Mouse (Mus musculus) lung, postnatal 0 days (tissue): ENCODE results near the gene Lcn6. TPM values are rescaled to one million over a fixed set of nuclear protein-coding genes. Genes with fewer than 3 reads are reported as not detected.

ENCODE experiments used
- ATAC-seq: fragments of 200-750 bp; cut with Nextera tagmentation; 2 replicates; pipeline ENCODE4 v1.8.0; 2017; ENCODE audit warnings: moderate library complexity
- DNase-seq: peaks from one replicate; pipeline ENCODE4 v3.0.0-alpha.2; 2016; ENCODE audit warnings: low spot score
- H3K27ac ChIP-seq: fragments of 300-500 bp; sonication (generic); 2 replicates; pipeline ENCODE4 v1.5.1; 2014; ENCODE audit warnings: antibody characterized with exemption, mild to moderate bottlenecking, low read length, mixed read lengths
- H3K27me3 ChIP-seq: fragments of 300-500 bp; sonication (generic); replicated peaks from 2 replicates; pipeline ENCODE4 v1.6.1; 2014; ENCODE audit warnings: low read length, mixed read lengths; ENCODE audit not compliant: insufficient read depth
- H3K36me3 ChIP-seq: fragments of 300-500 bp; sonication (generic); 2 replicates; pipeline ENCODE4 v1.6.1; 2014; ENCODE audit warnings: low read length, mixed read lengths; ENCODE audit not compliant: insufficient read depth
- H3K4me1 ChIP-seq: fragments of 300-500 bp; sonication (generic); 2 replicates; pipeline ENCODE4 v1.6.1; 2014; ENCODE audit warnings: antibody characterized with exemption, low read depth, low read length, mixed read lengths; ENCODE audit not compliant: insufficient read depth
- H3K4me2 ChIP-seq: fragments of 300-500 bp; sonication (generic); replicated peaks from 2 replicates; pipeline ENCODE4 v1.6.1; 2014; ENCODE audit warnings: low read depth, mild to moderate bottlenecking, low read length, moderate library complexity, mixed read lengths
- H3K4me3 ChIP-seq: fragments of 300-500 bp; sonication (generic); 2 replicates; pipeline ENCODE4 v1.5.1; 2014; ENCODE audit warnings: low read depth, low read length
- H3K9ac ChIP-seq: fragments of 300-500 bp; sonication (generic); replicated peaks from 2 replicates; pipeline ENCODE4 v1.6.1; 2014; ENCODE audit warnings: low read depth, mild to moderate bottlenecking
- H3K9me3 ChIP-seq: fragments of 300-500 bp; sonication (generic); 2 replicates; pipeline ENCODE4 v1.6.1; 2016; ENCODE audit warnings: low read length, mixed read lengths
- CTCF ChIP-seq: IDR thresholded peaks from 2 replicates; pipeline ENCODE4 v1.5.1; 2016; ENCODE audit warnings: antibody characterized with exemption, mild to moderate bottlenecking
- EP300 ChIP-seq: IDR thresholded peaks from 2 replicates; pipeline ENCODE4 v1.6.1; 2016; ENCODE audit warnings: antibody characterized with exemption, mild to moderate bottlenecking, control low read depth
- WGBS: fragments of 180-500 bp; shearing (Covaris S2); extraction: QIAGEN DNeasy Blood & Tissue Kit; methylation state at CpG from one replicate; pipeline ENCODE4 v1.1.7; 2014; 5-methylcytosine and 5-hydroxymethylcytosine counted together
- polyA plus RNA-seq: library from polyadenylated mRNA; unstranded; fragments of >200 nt; fragmentation: Nextera tagmentation; extraction: Ambion mirVana; gene quantifications from 2 replicates; pipeline ENCODE4 v1.2.1, GENCODE M21; 2015

Lcn6 gene
- not detected in 2 replicates for polyA plus RNA-seq

- H3K4me1 ChIP-seq = no peaks in the 10 kb centered on the region
- 85% methylated on average over 3 of the region's 3 CpGs for WGBS
- DNase-seq = no peak
- no peak within 1 kb of the TSS for H3K9ac ChIP-seq
- no peak for ATAC-seq
- no peak within 1 kb of the TSS for H3K27ac ChIP-seq
- no peak for TF ChIP-seq EP300
- no peak for TF ChIP-seq CTCF
- no peaks in the 10 kb centered on the region for H3K36me3 ChIP-seq
- no peaks in the 10 kb centered on the region for H3K27me3 ChIP-seq
- no peak within 1 kb of the TSS for H3K4me2 ChIP-seq
- no peaks in the 10 kb centered on the region for H3K9me3 ChIP-seq
- no peak within 1 kb of the TSS for H3K4me3 ChIP-seq
Measured at GRCm38 (mm10) chr2:25676486-25676885, at the start of gene Lcn6. Lcn6 (plus strand) TSS chr2:25676786.

- no peaks in the 10 kb centered on the region for H3K9me3 ChIP-seq
- H3K4me1 ChIP-seq = no peaks in the 10 kb centered on the region
- H3K4me3 ChIP-seq = no peak within 1 kb of the TSS
- WGBS = 71% methylated on average over 6 of the region's 6 CpGs
- H3K9ac ChIP-seq = no peak within 1 kb of the TSS
- no peak within 1 kb of the TSS for H3K27ac ChIP-seq
- TF ChIP-seq EP300 (no peak), CTCF (no peak)
- no peaks in the 10 kb centered on the region for H3K36me3 ChIP-seq
- no peak for DNase-seq
- no peaks in the 10 kb centered on the region for H3K27me3 ChIP-seq
- H3K4me2 ChIP-seq = no peak within 1 kb of the TSS
- no peak for ATAC-seq
Measured at GRCm38 (mm10) chr2:25627811-25628210, 48.8 kb upstream of the Lcn6 start, which contains the start of gene Fcna. Fcna (minus strand) TSS chr2:25628030.

GRCm38 (mm10) chr2:25628738-25629137 lies 47.8 kb upstream of the Lcn6 start:
- DNase-seq (no peak), ATAC-seq (no peak)
- H3K9me3 ChIP-seq = no peaks in the 10 kb centered on the region
- H3K36me3 ChIP-seq = no peaks in the 10 kb centered on the region
- no peak overlapping the region for H3K27ac ChIP-seq
- WGBS = 40% methylated on average over 4 of the region's 4 CpGs
- no peaks in the 10 kb centered on the region for H3K27me3 ChIP-seq
- TF ChIP-seq CTCF = no peak
- no peak for TF ChIP-seq EP300
- H3K4me1 ChIP-seq = no peaks in the 10 kb centered on the region
- no peak overlapping the region for H3K4me3 ChIP-seq
- no peak overlapping the region for H3K4me2 ChIP-seq
- no peak overlapping the region for H3K9ac ChIP-seq

DNA sequence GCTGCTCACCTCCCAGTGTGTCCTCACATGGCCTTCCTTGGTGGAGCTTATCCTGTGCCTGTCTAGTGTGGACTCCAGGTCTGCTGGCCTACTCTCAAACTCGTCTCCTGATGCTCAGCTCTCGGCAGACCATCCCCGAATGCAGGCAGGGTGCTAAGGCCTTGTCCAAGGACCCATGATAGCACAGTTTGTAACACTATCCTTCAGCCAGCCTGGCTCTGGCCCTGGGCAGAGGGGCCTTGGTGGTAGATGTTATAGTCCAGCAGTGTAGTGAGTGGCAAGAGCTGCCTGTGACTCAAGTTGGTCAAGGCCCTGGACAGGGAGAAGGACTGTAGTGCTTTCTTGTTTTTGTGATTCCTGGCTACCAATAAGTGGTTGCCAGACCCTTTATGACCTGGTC lies 43.0 kb upstream of the Lcn6 start:
- Histone ChIP-seq H3K4me3 (no peak overlapping the region), H3K9me3 (no peaks in the 10 kb centered on the region), H3K4me2 (no peak overlapping the region), H3K27ac (no peak overlapping the region), H3K36me3 (no peaks in the 10 kb centered on the region), H3K9ac (no peak overlapping the region), H3K27me3 (no peaks in the 10 kb centered on the region), H3K4me1 (no peaks in the 10 kb centered on the region)
- WGBS = 84% methylated on average over 3 of the region's 3 CpGs
- DNase-seq (no peak), ATAC-seq (no peak)
- no peak for TF ChIP-seq CTCF
- no peak for TF ChIP-seq EP300

DNA sequence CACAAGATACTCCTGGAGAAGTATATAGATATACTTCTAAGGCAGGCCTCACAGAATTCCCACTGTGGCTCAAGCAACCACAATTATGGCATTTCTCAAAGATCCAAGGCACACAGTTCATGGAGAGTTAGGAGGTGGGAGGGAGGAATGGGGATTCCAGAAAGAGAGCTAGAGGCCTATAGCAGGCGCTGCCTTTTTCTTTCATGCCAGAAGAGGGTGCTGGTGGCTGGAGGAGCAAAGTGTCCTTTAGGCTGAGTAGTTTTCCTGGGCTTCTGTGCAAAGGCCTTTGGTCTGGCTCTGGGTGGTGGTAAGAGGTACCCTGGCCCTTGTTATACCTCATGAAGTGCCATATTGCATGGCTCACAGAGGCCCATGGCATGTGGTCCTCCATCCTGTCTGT lies 42.5 kb upstream of the Lcn6 start:
- WGBS = 50% methylated on average over 1 of the region's 1 CpGs
- Histone ChIP-seq H3K36me3 (no peaks in the 10 kb centered on the region), H3K9me3 (no peaks in the 10 kb centered on the region), H3K4me2 (no peak overlapping the region), H3K4me1 (no peaks in the 10 kb centered on the region), H3K27me3 (no peaks in the 10 kb centered on the region), H3K27ac (no peak overlapping the region), H3K9ac (no peak overlapping the region), H3K4me3 (no peak overlapping the region)
- TF ChIP-seq CTCF (peak; percentile 29), EP300 (no peak)
- DNase-seq (no peak), ATAC-seq (no peak)

DNA sequence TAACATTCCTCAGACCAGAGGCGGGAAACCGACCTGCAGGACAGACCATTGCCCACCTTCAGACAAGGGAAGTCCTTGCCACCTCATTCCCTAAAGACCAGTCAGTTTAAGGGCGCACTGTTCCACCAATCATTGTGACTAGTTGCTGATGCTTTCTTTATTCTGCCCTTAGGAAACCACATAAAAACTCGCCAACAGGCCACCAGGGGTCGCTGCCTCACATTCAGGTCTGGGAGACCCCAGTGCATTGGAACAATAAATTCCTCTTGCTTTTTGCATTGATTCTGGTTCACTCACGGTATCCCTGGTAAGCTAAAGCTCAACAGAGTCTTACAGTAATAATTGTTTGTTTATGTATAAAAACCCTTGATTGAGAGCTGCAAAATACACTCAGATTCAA lies 36.7 kb upstream of the Lcn6 start:
- Histone ChIP-seq H3K9me3 (no peaks in the 10 kb centered on the region), H3K27ac (no peak overlapping the region), H3K36me3 (no peaks in the 10 kb centered on the region), H3K27me3 (no peaks in the 10 kb centered on the region), H3K4me3 (no peak overlapping the region), H3K9ac (no peak overlapping the region), H3K4me2 (no peak overlapping the region), H3K4me1 (no peaks in the 10 kb centered on the region)
- TF ChIP-seq EP300 = no peak
- TF ChIP-seq CTCF = peak; percentile 69
- no peak for DNase-seq
- ATAC-seq = no peak
- 19% methylated on average over 6 of the region's 6 CpGs for WGBS

DNA sequence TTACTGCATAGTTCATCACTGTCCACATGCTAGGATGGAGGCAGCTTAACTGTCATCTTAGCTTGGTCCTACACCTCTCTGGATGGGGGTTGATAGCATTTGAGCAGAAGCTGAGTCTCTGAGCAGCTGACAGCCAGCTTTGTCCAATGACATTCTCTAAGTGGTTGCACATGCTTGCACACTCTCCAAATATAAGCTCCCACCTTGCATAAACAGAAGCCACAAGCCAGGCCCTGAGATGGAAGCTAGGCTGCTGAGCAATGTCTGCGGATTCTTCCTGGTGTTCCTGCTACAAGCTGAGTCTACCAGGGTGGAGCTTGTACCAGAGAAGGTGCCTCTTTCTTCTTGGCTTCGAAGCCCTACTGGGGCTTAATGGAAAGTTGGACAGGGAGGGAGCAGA lies 23.7 kb upstream of the Lcn6 start, which contains the start of gene Lcn8:
TSS of gene Lcn8 (plus strand) at position 219 of the 400 bp plus-strand sequence.
- Histone ChIP-seq H3K36me3 (no peaks in the 10 kb centered on the region), H3K9ac (no peak within 1 kb of the TSS), H3K27me3 (no peaks in the 10 kb centered on the region), H3K9me3 (no peaks in the 10 kb centered on the region), H3K27ac (no peak within 1 kb of the TSS), H3K4me3 (no peak within 1 kb of the TSS), H3K4me1 (no peaks in the 10 kb centered on the region), H3K4me2 (no peak within 1 kb of the TSS)
- DNase-seq (no peak), ATAC-seq (no peak)
- WGBS = 68% methylated on average over 2 of the region's 2 CpGs
- TF ChIP-seq EP300 (no peak), CTCF (no peak)
